Mouse (Mus musculus): ENCODE results near the gene Bricd5. TPM values are rescaled to one million over a fixed set of nuclear protein-coding genes. Genes with fewer than 3 reads are reported as not detected.
A peak's percentile ranks its signal among the peaks of the same experiment; 100 is the strongest.

The Bricd5 gene
- polyA plus RNA-seq, 1 experiment from 2014 or later, result 0.27 TPM

DNA sequence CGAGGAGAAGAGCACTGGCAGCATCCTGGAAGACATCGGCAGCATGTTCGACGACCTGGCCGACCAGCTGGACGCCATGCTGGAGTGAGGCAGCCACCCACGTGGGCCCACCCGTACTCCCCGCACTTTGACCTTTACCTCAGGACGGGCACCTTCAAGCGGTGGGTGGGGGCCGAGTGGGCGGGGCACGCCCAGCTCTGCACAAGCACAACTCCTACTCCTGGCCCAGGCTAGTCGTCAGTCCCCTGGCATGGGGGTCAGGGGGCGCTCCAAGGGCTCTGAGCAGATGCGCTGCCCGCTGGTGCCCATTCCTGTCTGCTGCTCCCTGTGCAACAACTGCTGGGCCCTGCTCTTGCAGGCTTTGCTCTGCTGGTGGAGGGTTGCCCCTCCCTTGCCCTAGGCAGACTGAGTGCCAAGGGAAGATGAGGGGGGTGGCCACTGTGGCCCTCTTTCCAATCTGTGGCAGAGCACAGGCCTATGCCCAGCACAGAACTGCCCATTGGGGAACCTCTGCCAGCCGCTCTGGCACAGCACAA, 33.5 kb downstream of the Bricd5 start:
- ATAC-seq (ENCODE audit: extremely low read depth, insufficient number of reproducible peaks, low FRiP score, low TSS enrichment), result 0 out of 2 replicates have a peak, but pooled peaks have one; percentile 1
- H3K9ac ChIP-seq, result 0 out of 2 replicates have a peak overlapping the region, but pooled peaks have one; percentile 3
- peak overlapping the region; percentile 75 for H3K4me2 ChIP-seq

DNA sequence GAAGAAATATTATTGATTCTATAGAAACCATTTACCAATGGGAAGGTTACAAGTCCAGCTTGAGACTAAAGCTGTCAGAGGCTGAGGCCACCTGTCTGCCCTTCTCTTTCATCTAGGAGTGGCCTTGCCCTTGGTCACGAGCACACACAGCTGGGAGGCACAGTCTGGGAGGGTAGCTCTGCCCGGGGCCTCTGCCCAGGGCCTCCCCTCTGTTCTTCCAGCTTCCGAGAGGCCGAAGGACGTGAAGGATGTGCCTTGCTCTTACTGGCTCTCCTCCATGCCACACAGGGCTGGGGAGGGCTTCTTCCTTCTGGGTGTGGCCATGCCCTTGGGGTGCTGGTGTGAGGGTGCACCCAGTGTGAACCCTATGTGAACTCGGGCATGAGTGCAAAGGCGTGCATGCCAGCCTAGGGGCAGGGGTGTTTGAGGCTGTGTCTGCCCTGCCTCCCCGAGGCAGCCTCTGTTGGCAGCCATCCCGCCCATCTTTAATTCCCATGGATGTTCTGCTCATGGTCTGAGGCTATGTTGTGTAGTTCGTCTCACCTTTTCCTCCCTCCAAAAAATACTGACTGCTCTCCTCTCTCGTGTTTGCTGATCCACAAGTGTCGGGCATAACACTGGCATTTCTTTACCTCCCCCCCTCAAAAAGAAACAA, 34.2 kb downstream of the Bricd5 start:
- Histone ChIP-seq H3K4me2 (no peak overlapping the region), H3K9me3 (no peaks in the 10 kb centered on the region), H3K27ac (replicated peaks) (no peak overlapping the region), H3K9ac (no peak overlapping the region), H3K4me1 (peaks cover 14% of the 10 kb centered on the region), H3K27me3 (replicated peaks) (peaks cover 44% of the 10 kb centered on the region), H3K36me3 (peaks cover 51% of the 10 kb centered on the region), H3K4me3 (no peak overlapping the region)
- WGBS, result 83% methylated on average over 12 of the region's 12 CpGs
- no peak for ATAC-seq (ENCODE audit: extremely low read depth, insufficient number of reproducible peaks, low FRiP score, low TSS enrichment)

More for the DNA sequence above, 33.5 kb downstream of the Bricd5 start:
- Histone ChIP-seq H3K4me1 (peaks cover 14% of the 10 kb centered on the region), H3K27me3 (replicated peaks) (peaks cover 51% of the 10 kb centered on the region), H3K36me3 (peaks cover 46% of the 10 kb centered on the region), H3K9me3 (no peaks in the 10 kb centered on the region), H3K27ac (replicated peaks) (no peak overlapping the region), H3K4me3 (no peak overlapping the region; the same call in 1 of the 2 replicates)
- WGBS, result 44% methylated on average over 19 of the region's 19 CpGs

DNA sequence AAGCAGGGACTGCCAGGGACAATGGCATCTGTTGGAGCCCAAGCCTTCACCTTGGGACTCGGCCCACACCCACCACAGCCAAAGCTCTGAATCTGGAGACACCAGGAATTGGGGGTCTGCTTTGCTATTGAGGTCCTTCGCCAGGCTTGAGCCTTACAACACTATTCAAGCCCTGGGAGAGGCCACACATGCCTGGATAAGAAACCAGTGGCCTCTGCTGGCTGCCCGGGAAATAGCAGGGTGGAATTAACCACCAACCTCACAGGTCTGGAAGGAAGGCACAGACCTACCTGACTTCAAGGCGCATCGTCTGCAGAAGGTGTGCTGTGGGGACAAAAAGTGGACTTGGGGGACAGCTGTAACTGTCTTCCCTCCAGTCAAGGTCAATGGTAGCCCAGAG, 39.9 kb downstream of the Bricd5 start:
- H3K27ac ChIP-seq (replicated peaks), result no peak overlapping the region
- H3K9ac ChIP-seq, result no peak overlapping the region
- no peak for ATAC-seq (ENCODE audit: extremely low read depth, insufficient number of reproducible peaks, low FRiP score, low TSS enrichment)
- WGBS, result 55% methylated on average over 5 of the region's 5 CpGs
- H3K4me2 ChIP-seq, result peak overlapping the region; percentile 36; the same call in 1 of the 2 replicates
- H3K36me3 ChIP-seq, result peaks cover 94% of the 10 kb centered on the region
- 0 out of 2 replicates have a peak overlapping the region, but pooled peaks have one; percentile 10 for H3K4me3 ChIP-seq
- H3K27me3 ChIP-seq (replicated peaks), result no peaks in the 10 kb centered on the region
- no peaks in the 10 kb centered on the region for H3K4me1 ChIP-seq
- no peaks in the 10 kb centered on the region for H3K9me3 ChIP-seq

DNA sequence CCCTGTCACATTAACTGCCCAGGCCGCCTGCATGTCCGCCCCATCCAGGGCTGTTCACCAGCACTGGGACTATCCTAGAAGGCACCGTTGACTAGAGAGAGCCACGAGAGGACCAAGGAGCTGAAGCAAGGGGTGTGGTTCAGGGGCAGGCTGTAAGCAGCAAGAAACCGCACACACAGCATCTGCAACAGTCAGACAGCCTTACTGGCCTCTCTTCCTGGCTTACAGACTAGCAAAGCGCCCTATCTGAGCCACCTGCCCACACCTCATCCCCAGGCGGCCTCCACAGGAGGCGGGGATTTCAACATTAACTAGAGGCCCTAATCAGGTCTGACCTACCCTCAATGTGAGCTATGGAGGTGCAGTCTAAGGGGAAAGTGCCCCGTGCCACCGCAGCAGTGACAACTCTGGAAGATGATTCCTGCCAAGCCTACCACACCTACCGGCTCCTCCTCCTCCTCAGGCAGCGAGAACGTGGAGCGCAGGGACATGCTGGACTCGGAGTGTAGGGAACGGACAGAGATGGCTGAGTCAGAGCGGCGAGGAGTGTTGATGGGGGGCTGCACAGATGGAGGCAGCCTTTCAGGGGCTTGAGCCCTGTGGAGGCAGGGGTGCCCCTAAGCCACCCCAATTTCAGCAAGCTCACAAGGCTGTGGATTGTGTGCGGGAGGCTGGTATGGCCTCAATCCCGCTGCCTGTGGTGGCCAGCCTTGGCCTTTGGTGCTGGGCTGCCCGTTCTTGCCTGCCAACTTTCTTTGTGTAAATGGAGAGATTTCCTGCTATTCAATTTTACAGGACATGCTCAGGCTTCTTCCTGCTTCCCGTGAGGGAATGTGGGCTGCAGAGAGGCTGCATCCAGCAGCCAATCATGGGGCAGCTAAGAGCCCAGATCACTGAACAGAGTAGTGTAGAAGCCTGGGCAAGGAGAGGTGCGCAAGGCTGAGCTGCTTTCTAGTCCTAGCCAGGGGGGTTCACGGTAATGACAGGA, 40.9 kb downstream of the Bricd5 start:
- WGBS, result 82% methylated on average over 24 of the region's 24 CpGs
- peak overlapping the region; percentile 56; the same call in 1 of the 2 replicates for H3K9ac ChIP-seq
- H3K9me3 ChIP-seq, result no peaks in the 10 kb centered on the region
- H3K27me3 ChIP-seq (replicated peaks), result no peaks in the 10 kb centered on the region
- H3K36me3 ChIP-seq, result peaks cover 92% of the 10 kb centered on the region
- no peak for ATAC-seq (ENCODE audit: extremely low read depth, insufficient number of reproducible peaks, low FRiP score, low TSS enrichment)
- H3K27ac ChIP-seq (replicated peaks), result peak overlapping the region; percentile 86
- 0 out of 2 replicates have a peak overlapping the region, but pooled peaks have one; percentile 10 for H3K4me3 ChIP-seq
- H3K4me2 ChIP-seq, result peak overlapping the region; percentile 36
- no peaks in the 10 kb centered on the region for H3K4me1 ChIP-seq

DNA sequence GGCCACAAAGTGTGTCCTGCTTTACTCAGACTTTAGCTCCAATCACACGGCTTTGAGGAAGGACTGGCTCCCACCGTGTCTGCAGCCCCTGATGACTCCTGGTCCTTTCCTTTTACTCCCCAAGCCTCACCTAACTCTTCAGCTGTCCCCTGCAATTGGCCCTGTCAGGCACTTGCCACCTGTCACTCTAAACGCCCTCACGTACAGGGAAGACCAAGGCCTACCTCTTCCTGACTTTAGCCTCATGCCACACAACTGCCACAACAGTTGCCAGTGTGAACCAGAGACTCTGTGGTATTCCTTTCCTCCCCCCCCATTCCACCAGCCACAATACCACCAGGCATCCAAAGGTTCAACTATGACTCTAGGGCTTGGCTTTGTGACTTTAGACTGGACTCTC, 46.8 kb downstream of the Bricd5 start:
- Histone ChIP-seq H3K4me2 (no peak overlapping the region), H3K36me3 (peaks cover 53% of the 10 kb centered on the region), H3K27ac (replicated peaks) (no peak overlapping the region), H3K9me3 (no peaks in the 10 kb centered on the region), H3K9ac (no peak overlapping the region), H3K4me1 (peaks cover 14% of the 10 kb centered on the region), H3K27me3 (replicated peaks) (no peaks in the 10 kb centered on the region), H3K4me3 (no peak overlapping the region)
- ATAC-seq (ENCODE audit: extremely low read depth, insufficient number of reproducible peaks, low FRiP score, low TSS enrichment), result no peak
- 82% methylated on average over 4 of the region's 4 CpGs for WGBS

DNA sequence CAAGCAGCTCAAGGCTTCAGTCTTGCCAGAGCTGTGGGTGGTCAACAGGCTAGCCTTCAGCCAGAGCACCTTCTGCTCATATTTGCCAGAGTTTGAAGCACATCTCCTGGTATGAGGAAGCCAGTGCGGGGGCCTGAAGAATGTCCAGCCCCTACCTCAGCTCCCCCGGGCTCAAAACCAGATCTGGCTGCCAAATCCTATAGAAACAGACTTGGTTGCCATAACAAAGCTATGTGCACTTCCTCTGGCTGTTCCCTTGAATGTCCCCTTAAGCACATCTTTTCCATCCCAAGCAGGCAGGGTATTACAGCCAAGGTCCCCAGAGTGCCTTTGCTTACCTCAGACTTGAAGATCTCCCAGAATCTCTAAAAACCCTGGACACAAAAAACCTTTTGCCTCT, 51.0 kb downstream of the Bricd5 start:
- Histone ChIP-seq H3K9me3 (no peaks in the 10 kb centered on the region), H3K4me3 (no peak overlapping the region), H3K4me1 (peaks cover 43% of the 10 kb centered on the region), H3K36me3 (peaks cover 28% of the 10 kb centered on the region), H3K27me3 (replicated peaks) (no peaks in the 10 kb centered on the region), H3K4me2 (peak overlapping the region; percentile 5; the same call in 1 of the 2 replicates), H3K27ac (replicated peaks) (peak overlapping the region; percentile 41), H3K9ac (peak overlapping the region; percentile 51)
- WGBS, result 48% methylated on average over 2 of the region's 2 CpGs
- ATAC-seq (ENCODE audit: extremely low read depth, insufficient number of reproducible peaks, low FRiP score, low TSS enrichment), result no peak

Other genes starting within 250 kb of the Bricd5 start
- 37.2 and 38.4 TPM in 2 replicates for gene Ccnf, start 222.4 kb upstream of the Bricd5 start, polyA plus RNA-seq (2015; fragmentation: Nextera tagmentation; extraction: Ambion mirVana)
- gene Abca17, start 122.8 kb upstream of the Bricd5 start, polyA plus RNA-seq (2015; fragmentation: Nextera tagmentation; extraction: Ambion mirVana), result 0.11 TPM in 1 of 2 replicates, not detected in the other
- 6.2 and 6.4 TPM in 2 replicates for gene Abca3, start 121.9 kb upstream of the Bricd5 start, polyA plus RNA-seq (2015; fragmentation: Nextera tagmentation; extraction: Ambion mirVana)
- gene Rnps1, start 59.3 kb upstream of the Bricd5 start, polyA plus RNA-seq (2015; fragmentation: Nextera tagmentation; extraction: Ambion mirVana), result 234 and 235 TPM in 2 replicates
- gene Eci1, start 47.2 kb upstream of the Bricd5 start, polyA plus RNA-seq (2015; fragmentation: Nextera tagmentation; extraction: Ambion mirVana), result 234 and 266 TPM in 2 replicates
- 1.5 and 1.7 TPM in 2 replicates for gene Dnase1l2, start 30.8 kb upstream of the Bricd5 start, polyA plus RNA-seq (2015; fragmentation: Nextera tagmentation; extraction: Ambion mirVana)
- 24.5 and 25.9 TPM in 2 replicates for gene E4f1, start 3.6 kb upstream of the Bricd5 start, polyA plus RNA-seq (2015; fragmentation: Nextera tagmentation; extraction: Ambion mirVana)
- 61.3 and 66.8 TPM in 2 replicates for gene Pgp, start 3.5 kb upstream of the Bricd5 start, polyA plus RNA-seq (2015; fragmentation: Nextera tagmentation; extraction: Ambion mirVana)
- 18.1 TPM in 2 replicates for gene Mlst8, start 5.2 kb downstream of the Bricd5 start, polyA plus RNA-seq (2015; fragmentation: Nextera tagmentation; extraction: Ambion mirVana)
- gene Caskin1, start 14.7 kb downstream of the Bricd5 start, polyA plus RNA-seq (2015; fragmentation: Nextera tagmentation; extraction: Ambion mirVana), result 0.55 and 0.76 TPM in 2 replicates
- gene Traf7, start 54.1 kb downstream of the Bricd5 start, polyA plus RNA-seq (2015; fragmentation: Nextera tagmentation; extraction: Ambion mirVana), result 72.5 and 76.1 TPM in 2 replicates
- gene Rab26, start 60.3 kb downstream of the Bricd5 start, polyA plus RNA-seq (2015; fragmentation: Nextera tagmentation; extraction: Ambion mirVana), result 1.0 and 1.4 TPM in 2 replicates
- 10.9 and 14.2 TPM in 2 replicates for gene Pkd1, start 76.0 kb downstream of the Bricd5 start, polyA plus RNA-seq (2015; fragmentation: Nextera tagmentation; extraction: Ambion mirVana)
- gene Tsc2, start 158.7 kb downstream of the Bricd5 start, polyA plus RNA-seq (2015; fragmentation: Nextera tagmentation; extraction: Ambion mirVana), result 43.4 and 47.9 TPM in 2 replicates
- gene Nthl1, start 158.8 kb downstream of the Bricd5 start, polyA plus RNA-seq (2015; fragmentation: Nextera tagmentation; extraction: Ambion mirVana), result 9.6 and 9.8 TPM in 2 replicates
- 46.8 and 51.1 TPM in 2 replicates for gene Slc9a3r2, start 176.4 kb downstream of the Bricd5 start, polyA plus RNA-seq (2015; fragmentation: Nextera tagmentation; extraction: Ambion mirVana)
- gene Npw, start 184.6 kb downstream of the Bricd5 start, polyA plus RNA-seq (2015; fragmentation: Nextera tagmentation; extraction: Ambion mirVana), result not detected in 2 replicates
- 15.1 and 15.8 TPM in 2 replicates for gene Zfp598, start 195.8 kb downstream of the Bricd5 start, polyA plus RNA-seq (2015; fragmentation: Nextera tagmentation; extraction: Ambion mirVana)
- 0.59 and 0.83 TPM in 2 replicates for gene Syngr3, start 216.1 kb downstream of the Bricd5 start, polyA plus RNA-seq (2015; fragmentation: Nextera tagmentation; extraction: Ambion mirVana)
- gene Gfer, start 222.3 kb downstream of the Bricd5 start, polyA plus RNA-seq (2015; fragmentation: Nextera tagmentation; extraction: Ambion mirVana), result 31.4 and 31.9 TPM in 2 replicates
- gene Noxo1, start 222.3 kb downstream of the Bricd5 start, polyA plus RNA-seq (2015; fragmentation: Nextera tagmentation; extraction: Ambion mirVana), result 1.1 TPM in 2 replicates
- 45.7 and 47.4 TPM in 2 replicates for gene Tbl3, start 233.8 kb downstream of the Bricd5 start, polyA plus RNA-seq (2015; fragmentation: Nextera tagmentation; extraction: Ambion mirVana)
- not detected in 2 replicates for gene Rnf151, start 244.2 kb downstream of the Bricd5 start, polyA plus RNA-seq (2015; fragmentation: Nextera tagmentation; extraction: Ambion mirVana)
- gene Rps2, start 244.2 kb downstream of the Bricd5 start, polyA plus RNA-seq (2015; fragmentation: Nextera tagmentation; extraction: Ambion mirVana), result 903 and 1,010 TPM in 2 replicates